Mouse (Mus musculus) ES-Bruce4 (cell line): Measurements from ENCODE around the gene Nat8f4. TPM values are rescaled to one million over a fixed set of nuclear protein-coding genes. Genes with fewer than 3 reads are reported as not detected.
"Not testable (repeated sequence)": the region's sequence is repeated elsewhere in the genome, so short reads cannot be mapped to it uniquely, and the experiment has no call there.

Source experiments
- H3K27ac ChIP-seq: 2 replicates; pipeline ENCODE4 v1.5.1; 2012; ENCODE audit warnings: low read length, inconsistent platforms; ENCODE audit not compliant: insufficient read depth
- H3K27me3 ChIP-seq: 2 replicates; pipeline ENCODE4 v1.6.1; 2012; ENCODE audit warnings: mild to moderate bottlenecking, low read length, inconsistent platforms; ENCODE audit not compliant: control insufficient read depth, poor library complexity, insufficient read depth, severe bottlenecking
- H3K36me3 ChIP-seq: 2 replicates; pipeline ENCODE4 v1.6.1; 2012; ENCODE audit warnings: inconsistent platforms, mild to moderate bottlenecking, low read length, moderate library complexity; ENCODE audit not compliant: control insufficient read depth, poor library complexity, insufficient read depth, severe bottlenecking
- H3K4me1 ChIP-seq: one replicate; pipeline ENCODE4 v1.8.1; 2011; ENCODE audit warnings: low read length; ENCODE audit not compliant: control insufficient read depth, insufficient read depth
- H3K4me3 ChIP-seq: 2 replicates; pipeline ENCODE4 v1.5.1; 2011; ENCODE audit warnings: low read depth, mild to moderate bottlenecking, low read length
- H3K9ac ChIP-seq: 2 replicates; pipeline ENCODE4 v1.6.1; 2012; ENCODE audit warnings: low read depth, mild to moderate bottlenecking, inconsistent platforms; ENCODE audit not compliant: poor library complexity, severe bottlenecking
- H3K9me3 ChIP-seq: replicated peaks from 2 replicates; pipeline ENCODE4 v1.6.1; 2012; ENCODE audit warnings: mild to moderate bottlenecking, low read length, inconsistent platforms; ENCODE audit not compliant: control insufficient read depth, poor library complexity, insufficient read depth, severe bottlenecking
- CTCF ChIP-seq: IDR thresholded peaks from one replicate; pipeline ENCODE4 v1.8.1; 2011; ENCODE audit warnings: low read depth, low read length
- EP300 ChIP-seq: IDR thresholded peaks from 2 replicates; pipeline ENCODE4 v1.6.1; 2011; ENCODE audit warnings: low read depth, low read length; ENCODE audit not compliant: insufficient read depth
- POLR2A ChIP-seq: IDR thresholded peaks from one replicate; pipeline ENCODE4 v1.8.1; 2011; ENCODE audit warnings: low read length; ENCODE audit not compliant: insufficient read depth
- polyA plus RNA-seq: library from polyadenylated mRNA; stranded (reverse); fragments of >200 nt; gene quantifications from 2 replicates; pipeline ENCODE4 v1.2.4, GENCODE M21; 2011; ENCODE audit warnings: low read depth; ENCODE audit not compliant: missing spikeins, insufficient read depth, insufficient read length

Nat8f4 gene
- polyA plus RNA-seq, 1 experiment = 0.45 TPM

DNA sequence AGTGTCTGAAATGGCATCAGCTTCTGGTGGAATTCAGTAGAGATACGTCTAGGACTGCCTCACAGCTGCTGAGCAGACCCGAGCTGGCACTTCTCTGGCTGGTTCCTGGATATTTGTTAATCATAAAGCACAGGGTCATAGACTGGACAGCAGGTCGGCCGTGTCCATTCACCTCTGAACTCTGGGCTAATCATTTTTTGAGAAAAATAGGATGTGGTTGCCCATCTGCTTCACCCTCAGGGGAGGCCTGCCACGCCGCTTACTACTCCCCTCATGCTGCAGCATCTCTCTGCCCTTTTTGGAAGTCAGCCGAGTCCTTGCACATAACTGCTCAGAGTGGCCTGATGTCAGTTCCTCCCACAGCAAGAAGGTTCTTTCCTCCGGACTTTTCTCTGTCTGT lies 29.4 kb upstream of the Nat8f4 start:
- no peaks in the 10 kb centered on the region for H3K36me3 ChIP-seq
- no peaks in the 10 kb centered on the region for H3K9me3 ChIP-seq
- TF ChIP-seq CTCF (no peak), EP300 (no peak), POLR2A (no peak)

GRCm38 (mm10) chr6:85929312-85929711 lies 24.6 kb upstream of the Nat8f4 start:
- Histone ChIP-seq H3K27ac (no peak overlapping the region), H3K4me1 (no peaks in the 10 kb centered on the region), H3K27me3 (no peaks in the 10 kb centered on the region), H3K36me3 (peaks cover 14% of the 10 kb centered on the region), H3K4me3 (no peak overlapping the region), H3K9me3 (no peaks in the 10 kb centered on the region), H3K9ac (no peak overlapping the region)
- TF ChIP-seq CTCF (no peak), EP300 (no peak), POLR2A (no peak)

More for the DNA sequence above, 29.4 kb upstream of the Nat8f4 start:
- Histone ChIP-seq H3K4me3 (no peak overlapping the region), H3K27me3 (no peaks in the 10 kb centered on the region), H3K27ac (no peak overlapping the region), H3K9ac (no peak overlapping the region), H3K4me1 (no peaks in the 10 kb centered on the region)

GRCm38 (mm10) chr6:85927476-85928464 lies 23.1 kb upstream of the Nat8f4 start:
- TF ChIP-seq CTCF (no peak), EP300 (no peak), POLR2A (no peak)
- H3K36me3 ChIP-seq = peaks cover 14% of the 10 kb centered on the region

DNA sequence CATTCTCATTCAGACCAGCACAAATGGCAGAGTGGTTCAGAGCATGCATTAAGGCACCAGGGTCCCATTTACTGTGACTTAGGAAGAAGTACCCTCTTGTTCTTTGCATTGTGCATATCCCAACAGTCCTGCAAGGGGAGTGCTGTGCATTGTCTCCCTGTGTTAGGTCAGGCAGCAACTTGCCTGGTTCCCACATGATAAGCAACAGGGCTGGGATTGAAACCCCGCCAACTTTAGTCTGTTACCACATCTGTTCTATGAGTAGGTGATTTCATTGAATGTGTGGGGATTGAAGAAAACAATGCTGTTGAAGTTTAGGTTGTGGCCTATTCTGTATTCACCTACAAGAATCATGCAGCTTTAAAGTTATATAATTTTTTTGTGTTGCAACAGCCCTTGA lies 22.0 kb upstream of the Nat8f4 start:
- H3K4me1 ChIP-seq = no peaks in the 10 kb centered on the region
- H3K27ac ChIP-seq = no peak overlapping the region
- H3K27me3 ChIP-seq = no peaks in the 10 kb centered on the region
- H3K9ac ChIP-seq = no peak overlapping the region
- no peaks in the 10 kb centered on the region for H3K9me3 ChIP-seq
- H3K4me3 ChIP-seq = no peak overlapping the region
- TF ChIP-seq EP300 (no peak), POLR2A (no peak), CTCF (no peak)
- peaks cover 16% of the 10 kb centered on the region for H3K36me3 ChIP-seq

More at GRCm38 (mm10) chr6:85927476-85928464, 23.1 kb upstream of the Nat8f4 start:
- H3K27ac ChIP-seq = no peak overlapping the region
- H3K27me3 ChIP-seq = no peaks in the 10 kb centered on the region
- no peak overlapping the region for H3K9ac ChIP-seq
- no peaks in the 10 kb centered on the region for H3K9me3 ChIP-seq
- no peaks in the 10 kb centered on the region for H3K4me1 ChIP-seq
- H3K4me3 ChIP-seq = no peak overlapping the region

DNA sequence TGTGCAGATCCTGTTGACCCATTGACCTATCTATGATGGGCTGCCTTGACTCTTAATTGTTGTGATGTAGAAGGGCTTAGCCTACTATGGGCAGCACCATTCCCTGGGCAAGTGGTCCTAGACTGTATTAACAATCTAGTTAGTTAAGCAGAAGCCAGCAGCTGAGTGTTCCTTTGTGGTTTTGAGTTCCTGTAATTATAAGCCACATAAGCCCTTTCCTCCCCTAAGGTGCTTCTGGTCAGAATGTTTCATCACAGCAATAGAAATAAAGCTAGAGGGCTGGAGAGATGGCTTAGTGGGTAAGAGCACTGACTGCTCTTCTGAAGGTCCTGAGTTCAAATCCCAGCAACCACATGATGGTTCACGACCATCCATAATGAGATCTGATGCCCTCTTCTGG lies 19.0 kb upstream of the Nat8f4 start:
- peaks cover 16% of the 10 kb centered on the region for H3K36me3 ChIP-seq

GRCm38 (mm10) chr6:85919401-85919800 lies 14.7 kb upstream of the Nat8f4 start:
- no peak overlapping the region for H3K27ac ChIP-seq
- H3K4me3 ChIP-seq = no peak overlapping the region
- H3K4me1 ChIP-seq = no peaks in the 10 kb centered on the region
- TF ChIP-seq EP300 = no peak
- no peak for TF ChIP-seq POLR2A
- TF ChIP-seq CTCF = no peak
- H3K9ac ChIP-seq = no peak overlapping the region
- H3K27me3 ChIP-seq = no peaks in the 10 kb centered on the region
- H3K36me3 ChIP-seq = peaks cover 2% of the 10 kb centered on the region; the same call in 1 of the 2 replicates
- H3K9me3 ChIP-seq = no peaks in the 10 kb centered on the region

More for the DNA sequence above, 19.0 kb upstream of the Nat8f4 start:
- no peak for TF ChIP-seq POLR2A
- TF ChIP-seq EP300 = no peak
- TF ChIP-seq CTCF = no peak
- Histone ChIP-seq H3K27me3 (no peaks in the 10 kb centered on the region), H3K4me3 (no peak overlapping the region), H3K4me1 (no peaks in the 10 kb centered on the region), H3K27ac (no peak overlapping the region), H3K9ac (no peak overlapping the region), H3K9me3 (no peaks in the 10 kb centered on the region)

- H3K27ac ChIP-seq, H3K4me1 ChIP-seq, H3K27me3 ChIP-seq, H3K4me3 ChIP-seq, H3K36me3 ChIP-seq, H3K9me3 ChIP-seq, H3K9ac ChIP-seq: not testable (repeated sequence)
These were observed 13.7 kb upstream of the Nat8f4 start for GRCm38 (mm10) chr6:85918341-85918740.
